Mouse (Mus musculus) mesoderm, embryonic 11.5 days (tissue): ENCODE measurements around the gene Fbxl22.

Experiments
- DNase-seq: peaks from one replicate; pipeline ENCODE4 v3.0.0-alpha.2; 2012; ENCODE audit warnings: low read depth, low spot score

Fbxl22 gene

GRCm38 (mm10) chr9:66507684-66508083 is 6.7 kb downstream of the Fbxl22 start:
- no peak for DNase-seq

GRCm38 (mm10) chr9:66506424-66506823 is 8.0 kb downstream of the Fbxl22 start:
- no peak for DNase-seq

GRCm38 (mm10) chr9:66506011-66506410 is 8.4 kb downstream of the Fbxl22 start:
- DNase-seq: peak; percentile 63

GRCm38 (mm10) chr9:66505141-66505917 is 9.1 kb downstream of the Fbxl22 start:
- no peak for DNase-seq

GRCm38 (mm10) chr9:66504518-66504917 is 9.9 kb downstream of the Fbxl22 start:
- no peak for DNase-seq

GRCm38 (mm10) chr9:66503879-66504411 is 10.4 kb downstream of the Fbxl22 start:
- no peak for DNase-seq

- DNase-seq: no peak
Measured at GRCm38 (mm10) chr9:66501248-66501647, 13.1 kb downstream of the Fbxl22 start.

GRCm38 (mm10) chr9:66493992-66494391 is 20.4 kb downstream of the Fbxl22 start:
- DNase-seq: no peak

- DNase-seq: no peak
Measured at GRCm38 (mm10) chr9:66492361-66492760, 22.0 kb downstream of the Fbxl22 start.

GRCm38 (mm10) chr9:66488786-66489185 is 25.6 kb downstream of the Fbxl22 start:
- no peak for DNase-seq

- DNase-seq: no peak
Measured at GRCm38 (mm10) chr9:66483429-66483828, 31.0 kb downstream of the Fbxl22 start.

GRCm38 (mm10) chr9:66477785-66478184 is 36.6 kb downstream of the Fbxl22 start:
- DNase-seq: no peak

- DNase-seq: peak; percentile 62
Measured at GRCm38 (mm10) chr9:66465087-66465486, 49.3 kb downstream of the Fbxl22 start.
